Mouse (Mus musculus): ENCODE measurements around the gene Usp7. TPM values are rescaled to one million over a fixed set of nuclear protein-coding genes. Genes with fewer than 3 reads are reported as not detected.

The Usp7 gene
- 10 to 100 TPM; 41.3 to 49.2 TPM for total RNA-seq (2021)
- long read RNA-seq, experiment 1, full-length matches to known transcripts = 2 of 6 reads
- long read RNA-seq, experiment 1, partial matches to known transcripts = 4 of 6 reads
- long read RNA-seq, experiment 1, other reads (novel, unspliced or antisense) = 0 of 6 reads
- long read RNA-seq, experiment 2, full-length matches to known transcripts = 1 of 4 reads
- long read RNA-seq, experiment 2, partial matches to known transcripts = 1 of 4 reads
- long read RNA-seq, experiment 2, other reads (novel, unspliced or antisense) = 2 of 4 reads

- no peak for DNase-seq
Measured at GRCm38 (mm10) chr16:8791949-8792557, at the start of gene Usp7. Usp7 (minus strand) TSS chr16:8792308.

- no peak for DNase-seq
Measured at GRCm38 (mm10) chr16:8840557-8840956, 48.4 kb upstream of the Usp7 start.

GRCm38 (mm10) chr16:8838921-8839320 lies 46.8 kb upstream of the Usp7 start:
- DNase-seq = no peak

GRCm38 (mm10) chr16:8837595-8837994 lies 45.5 kb upstream of the Usp7 start:
- DNase-seq = no peak

GRCm38 (mm10) chr16:8836876-8837275 lies 44.8 kb upstream of the Usp7 start:
- DNase-seq = no peak

- DNase-seq = peak; percentile 55 to 62
Measured at GRCm38 (mm10) chr16:8831241-8831640, 39.1 kb upstream of the Usp7 start.

GRCm38 (mm10) chr16:8830431-8831211 lies 38.5 kb upstream of the Usp7 start:
- peak; percentile 84 to 86 for DNase-seq

GRCm38 (mm10) chr16:8829564-8830359 lies 37.7 kb upstream of the Usp7 start, which contains the start of gene 1810013L24Rik:
1810013L24Rik (plus strand) TSS chr16:8830100.
- peak; percentile 97 to 99 for DNase-seq

- no peak for DNase-seq
Measured at GRCm38 (mm10) chr16:8828636-8829563, 36.8 kb upstream of the Usp7 start.

GRCm38 (mm10) chr16:8827366-8827765 lies 35.3 kb upstream of the Usp7 start:
- DNase-seq = no peak

- DNase-seq = peak in 1 of 2 experiments; percentile 25
Measured at GRCm38 (mm10) chr16:8823661-8824060, 31.6 kb upstream of the Usp7 start.

- DNase-seq = no peak
Measured at GRCm38 (mm10) chr16:8822586-8822985, 30.5 kb upstream of the Usp7 start.

GRCm38 (mm10) chr16:8821429-8821828 lies 29.3 kb upstream of the Usp7 start:
- DNase-seq = peak; percentile 61 to 76

- DNase-seq = no peak
Measured at GRCm38 (mm10) chr16:8817872-8818271, 25.8 kb upstream of the Usp7 start.

- DNase-seq = no peak
Measured at GRCm38 (mm10) chr16:8810399-8811127, 18.5 kb upstream of the Usp7 start.

GRCm38 (mm10) chr16:8806703-8807102 lies 14.6 kb upstream of the Usp7 start:
- DNase-seq = peak in 1 of 2 experiments; percentile 56

GRCm38 (mm10) chr16:8795906-8796305 lies 3.8 kb upstream of the Usp7 start:
- no peak for DNase-seq

GRCm38 (mm10) chr16:8794952-8795351 lies 2.8 kb upstream of the Usp7 start:
- no peak for DNase-seq

- DNase-seq = no peak
Measured at GRCm38 (mm10) chr16:8790886-8791285, 1.2 kb downstream of the Usp7 start.

GRCm38 (mm10) chr16:8784753-8785152 lies 7.4 kb downstream of the Usp7 start:
- peak; percentile 35 to 67 for DNase-seq

Data from heart, adult 18-20 months (tissue).